Mouse (Mus musculus) ES-E14 (cell line): ENCODE data around the gene Wfikkn1.

Experiments
- HCFC1 ChIP-seq: IDR thresholded peaks from 2 replicates; pipeline ENCODE4 v1.6.1; 2012; ENCODE audit warnings: low read length, inconsistent platforms, borderline replicate concordance; ENCODE audit not compliant: insufficient read depth
- ZC3H11A ChIP-seq: IDR thresholded peaks from 2 replicates; pipeline ENCODE4 v1.6.1; 2012; ENCODE audit warnings: low read depth, mild to moderate bottlenecking, inconsistent platforms, low read length, borderline replicate concordance

DNA sequence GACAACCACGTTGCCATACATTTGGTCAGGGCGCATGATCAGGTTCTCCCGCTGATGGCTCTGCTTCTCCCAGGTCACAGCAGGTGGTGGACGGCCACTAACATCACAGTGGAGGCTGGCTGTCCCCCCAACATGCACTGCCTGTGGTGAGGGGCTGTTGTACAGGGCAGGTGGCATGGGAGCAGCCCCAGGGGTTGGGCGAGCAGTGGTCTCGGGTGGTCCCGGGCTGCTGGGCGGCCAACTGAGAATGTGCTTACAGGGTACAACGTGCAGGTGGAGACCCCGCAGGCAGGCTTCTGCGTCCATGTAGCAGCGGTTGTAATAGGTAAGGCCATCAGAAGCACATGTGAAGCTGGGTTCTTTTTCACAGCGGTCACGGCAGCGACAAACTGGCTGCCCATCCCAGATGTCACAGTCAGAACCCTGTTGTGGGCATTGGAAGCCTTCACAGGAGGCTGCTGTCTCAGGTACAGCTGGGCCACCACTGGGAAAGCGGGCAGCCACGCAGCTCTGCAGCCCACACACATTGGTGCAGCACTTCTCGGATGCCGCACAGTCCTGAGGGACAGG, 2.0 kb downstream of the Wfikkn1 start:
- TF ChIP-seq ZC3H11A (no peak), HCFC1 (no peak)
